Mouse (Mus musculus) limb, embryonic 15.5 days (tissue): ENCODE measurements around the gene Senp5. TPM values are rescaled to one million over a fixed set of nuclear protein-coding genes. Genes with fewer than 3 reads are reported as not detected.

ENCODE experiments used
- ATAC-seq: fragments of 200-750 bp; cut with Nextera tagmentation; 2 replicates; pipeline ENCODE4 v1.8.0; 2017; ENCODE audit warnings: low read depth, moderate TSS enrichment; ENCODE audit not compliant: insufficient number of reproducible peaks, low FRiP score, low TSS enrichment
- H3K27ac ChIP-seq: fragments of 300-500 bp; sonication (generic); 2 replicates; pipeline ENCODE4 v1.5.1; 2015; ENCODE audit warnings: moderate library complexity, mild to moderate bottlenecking, inconsistent platforms
- H3K27me3 ChIP-seq: fragments of 300-500 bp; sonication (generic); 2 replicates; pipeline ENCODE4 v1.6.1; 2015; ENCODE audit warnings: inconsistent platforms
- H3K36me3 ChIP-seq: fragments of 300-500 bp; sonication (generic); 2 replicates; pipeline ENCODE4 v1.6.1; 2015; ENCODE audit warnings: inconsistent platforms
- H3K4me1 ChIP-seq: fragments of 300-500 bp; sonication (generic); 2 replicates; pipeline ENCODE4 v1.6.1; 2015; ENCODE audit warnings: inconsistent platforms
- H3K4me2 ChIP-seq: fragments of 300-500 bp; sonication (generic); 2 replicates; pipeline ENCODE4 v1.6.1; 2015; ENCODE audit warnings: mild to moderate bottlenecking, inconsistent platforms
- H3K4me3 ChIP-seq: fragments of 300-500 bp; sonication (generic); 2 replicates; pipeline ENCODE4 v1.5.1; 2015; ENCODE audit warnings: mild to moderate bottlenecking, inconsistent platforms
- H3K9ac ChIP-seq: fragments of 300-500 bp; sonication (generic); 2 replicates; pipeline ENCODE4 v1.6.1; 2015; ENCODE audit warnings: inconsistent platforms
- H3K9me3 ChIP-seq: fragments of 300-500 bp; sonication (generic); 2 replicates; pipeline ENCODE4 v1.6.1; 2016; ENCODE audit warnings: inconsistent platforms
- WGBS: fragments of 180-500 bp; shearing (Covaris S2); methylation state at CpG from one replicate; pipeline ENCODE4 v1.1.7; 2015; 5-methylcytosine and 5-hydroxymethylcytosine counted together
- microRNA-seq: library from miRNA; unstranded; fragments of <30 nt; microRNA quantifications from one replicate; pipeline ENCODE4, GENCODE M21; 2016
- polyA plus RNA-seq: library from polyadenylated mRNA; unstranded; fragments of >200 nt; fragmentation: Nextera tagmentation; extraction: Ambion mirVana; gene quantifications from 2 replicates; pipeline ENCODE4 v1.2.1, GENCODE M21; 2015

Senp5 gene
- polyA plus RNA-seq, 1 experiment from 2014 or later, result 13.0 TPM

GRCm38 (mm10) chr16:31918248-31918724 lies 84.8 kb downstream of the Senp5 start:
- peaks cover 5% of the 10 kb centered on the region for H3K4me1 ChIP-seq
- H3K27ac ChIP-seq, result no peak overlapping the region
- no peaks in the 10 kb centered on the region for H3K36me3 ChIP-seq
- WGBS, result 4% methylated on average over 14 of the region's 14 CpGs
- ATAC-seq, result no peak; the same call in 1 of the 2 replicates
- 0 out of 2 replicates have a peak overlapping the region, but pooled peaks have one; percentile 3 for H3K9ac ChIP-seq
- no peak overlapping the region for H3K4me3 ChIP-seq
- H3K4me2 ChIP-seq, result peak overlapping the region; percentile 35; the same call in 1 of the 2 replicates
- no peaks in the 10 kb centered on the region for H3K27me3 ChIP-seq
- no peaks in the 10 kb centered on the region for H3K9me3 ChIP-seq

- H3K27me3 ChIP-seq, result no peaks in the 10 kb centered on the region
- 76% methylated on average over 11 of the region's 11 CpGs for WGBS
- ATAC-seq, result no peak
- no peak overlapping the region for H3K4me3 ChIP-seq
- H3K4me1 ChIP-seq, result peaks cover 5% of the 10 kb centered on the region
- no peak overlapping the region for H3K9ac ChIP-seq
- 0 out of 2 replicates have a peak overlapping the region, but pooled peaks have one; percentile 35 for H3K4me2 ChIP-seq
- H3K36me3 ChIP-seq, result no peaks in the 10 kb centered on the region
- no peak overlapping the region for H3K27ac ChIP-seq
- no peaks in the 10 kb centered on the region for H3K9me3 ChIP-seq
Measured at GRCm38 (mm10) chr16:31917776-31918175, 85.3 kb downstream of the Senp5 start.

- no peak overlapping the region for H3K4me2 ChIP-seq
- ATAC-seq, result no peak
- H3K27me3 ChIP-seq, result no peaks in the 10 kb centered on the region
- H3K9ac ChIP-seq, result no peak overlapping the region
- no peaks in the 10 kb centered on the region for H3K36me3 ChIP-seq
- 67% methylated on average over 10 of the region's 10 CpGs for WGBS
- no peak overlapping the region for H3K4me3 ChIP-seq
- no peak overlapping the region for H3K27ac ChIP-seq
- peaks cover 15% of the 10 kb centered on the region for H3K4me1 ChIP-seq
- no peaks in the 10 kb centered on the region for H3K9me3 ChIP-seq
Measured at GRCm38 (mm10) chr16:31910281-31910847, 92.7 kb downstream of the Senp5 start.

Small RNA genes lying within 50 kb of the gene (microRNA-seq; reads per million reads assigned to microRNA genes)
- not detected for gene Gm26269

Other genes starting within 250 kb of the Senp5 start
- 5.2 and 5.5 TPM in 2 replicates for gene Meltf, start 124.5 kb downstream of the Senp5 start, polyA plus RNA-seq
- 0.49 and 0.91 TPM in 2 replicates for gene Pigz, start 69.4 kb downstream of the Senp5 start, polyA plus RNA-seq
- 84.4 and 86.4 TPM in 2 replicates for gene 0610012G03Rik, start 54.8 kb downstream of the Senp5 start, polyA plus RNA-seq
- 108 and 112 TPM in 2 replicates for gene Ncbp2, start 54.8 kb downstream of the Senp5 start, polyA plus RNA-seq
- gene Pak2, start 76.1 kb upstream of the Senp5 start, polyA plus RNA-seq, result 32.5 and 33.9 TPM in 2 replicates
- gene Pigx, start 96.5 kb upstream of the Senp5 start, polyA plus RNA-seq, result 83.1 and 89.3 TPM in 2 replicates
- gene Cep19, start 96.5 kb upstream of the Senp5 start, polyA plus RNA-seq, result 23.1 and 25.5 TPM in 2 replicates
- gene Nrros, start 162.3 kb upstream of the Senp5 start, polyA plus RNA-seq, result 21.3 and 23.0 TPM in 2 replicates
- gene Bex6, start 176.5 kb upstream of the Senp5 start, polyA plus RNA-seq, result 0.20 TPM in 1 of 2 replicates, not detected in the other
- gene Fbxo45, start 243.9 kb upstream of the Senp5 start, polyA plus RNA-seq, result 9.5 and 11.6 TPM in 2 replicates
- gene Wdr53, start 243.9 kb upstream of the Senp5 start, polyA plus RNA-seq, result 19.9 and 22.0 TPM in 2 replicates